Mouse (Mus musculus): ENCODE measurements at regions not wholly inside any gene's neighbourhood (a gene's known extent, or its start where the extent isn't known, plus 50 kb on each side); places are given as distances from the start of the nearest gene placed in this dataset.

- no peak for ATAC-seq (replicated peaks; ENCODE audit: low read depth, poor library complexity, severe bottlenecking)
Measured at GRCm38 (mm10) chr1:61234298-61234682, 256.6 kb downstream of the Icos start.

- no peak for ATAC-seq (replicated peaks; ENCODE audit: low read depth, poor library complexity, severe bottlenecking)
Measured at GRCm38 (mm10) chr1:61236511-61236910, 258.8 kb downstream of the Icos start.

- 0 out of 2 replicates have a peak, but pooled peaks have one; percentile 50 for ATAC-seq (replicated peaks; ENCODE audit: low read depth, poor library complexity, severe bottlenecking)
Measured at GRCm38 (mm10) chr1:61238668-61239067, 260.9 kb downstream of the Icos start.

GRCm38 (mm10) chr1:61257561-61257960 lies 279.8 kb downstream of the Icos start:
- ATAC-seq (replicated peaks; ENCODE audit: low read depth, poor library complexity, severe bottlenecking), result no peak

GRCm38 (mm10) chr1:61263466-61263865 lies 285.7 kb downstream of the Icos start:
- no peak for ATAC-seq (replicated peaks; ENCODE audit: low read depth, poor library complexity, severe bottlenecking)

- no peak for ATAC-seq (replicated peaks; ENCODE audit: low read depth, poor library complexity, severe bottlenecking)
Measured at GRCm38 (mm10) chr1:61265706-61266127, 288.0 kb downstream of the Icos start.

- ATAC-seq (replicated peaks; ENCODE audit: low read depth, poor library complexity, severe bottlenecking), result no peak
Measured at GRCm38 (mm10) chr1:61273843-61274242, 296.1 kb downstream of the Icos start.

- no peak for ATAC-seq (replicated peaks; ENCODE audit: low read depth, poor library complexity, severe bottlenecking)
Measured at GRCm38 (mm10) chr1:61274244-61274643, 296.5 kb downstream of the Icos start.

GRCm38 (mm10) chr1:61277170-61277710 lies 299.5 kb downstream of the Icos start:
- no peak for ATAC-seq (replicated peaks; ENCODE audit: low read depth, poor library complexity, severe bottlenecking)

GRCm38 (mm10) chr1:61288185-61288584 lies 310.5 kb downstream of the Icos start:
- ATAC-seq (replicated peaks; ENCODE audit: low read depth, poor library complexity, severe bottlenecking), result no peak

- no peak for ATAC-seq (replicated peaks; ENCODE audit: low read depth, poor library complexity, severe bottlenecking)
Measured at GRCm38 (mm10) chr1:61288946-61289345, 311.2 kb downstream of the Icos start.

GRCm38 (mm10) chr1:61289552-61289951 lies 311.8 kb downstream of the Icos start:
- no peak for ATAC-seq (replicated peaks; ENCODE audit: low read depth, poor library complexity, severe bottlenecking)

- no peak for ATAC-seq (replicated peaks; ENCODE audit: low read depth, poor library complexity, severe bottlenecking)
Measured at GRCm38 (mm10) chr1:61293106-61293505, 315.4 kb downstream of the Icos start.

- no peak for ATAC-seq (replicated peaks; ENCODE audit: low read depth, poor library complexity, severe bottlenecking)
Measured at GRCm38 (mm10) chr1:61295219-61295618, 317.5 kb downstream of the Icos start.

- no peak for ATAC-seq (replicated peaks; ENCODE audit: low read depth, poor library complexity, severe bottlenecking)
Measured at GRCm38 (mm10) chr1:61296831-61297230, 319.1 kb downstream of the Icos start.

GRCm38 (mm10) chr1:61297361-61297760 lies 319.6 kb downstream of the Icos start:
- ATAC-seq (replicated peaks; ENCODE audit: low read depth, poor library complexity, severe bottlenecking), result no peak

GRCm38 (mm10) chr1:61298064-61298463 lies 320.3 kb downstream of the Icos start:
- peak; percentile 68; the same call in 1 of the 2 replicates for ATAC-seq (replicated peaks; ENCODE audit: low read depth, poor library complexity, severe bottlenecking)

GRCm38 (mm10) chr1:61298779-61299178 lies 321.1 kb downstream of the Icos start:
- ATAC-seq (replicated peaks; ENCODE audit: low read depth, poor library complexity, severe bottlenecking), result no peak

- no peak for ATAC-seq (replicated peaks; ENCODE audit: low read depth, poor library complexity, severe bottlenecking)
Measured at GRCm38 (mm10) chr1:61300491-61300890, 322.8 kb downstream of the Icos start.

GRCm38 (mm10) chr1:61301041-61302030 lies 323.6 kb downstream of the Icos start:
- ATAC-seq (replicated peaks; ENCODE audit: low read depth, poor library complexity, severe bottlenecking), result no peak

GRCm38 (mm10) chr1:61302570-61303071 lies 324.9 kb downstream of the Icos start:
- no peak for ATAC-seq (replicated peaks; ENCODE audit: low read depth, poor library complexity, severe bottlenecking)

All from common myeloid progenitor, adult 5-6 weeks (primary cell).